8 mouse cellular contexts compared by ENCODE assay signal in the genomic region with DNA sequence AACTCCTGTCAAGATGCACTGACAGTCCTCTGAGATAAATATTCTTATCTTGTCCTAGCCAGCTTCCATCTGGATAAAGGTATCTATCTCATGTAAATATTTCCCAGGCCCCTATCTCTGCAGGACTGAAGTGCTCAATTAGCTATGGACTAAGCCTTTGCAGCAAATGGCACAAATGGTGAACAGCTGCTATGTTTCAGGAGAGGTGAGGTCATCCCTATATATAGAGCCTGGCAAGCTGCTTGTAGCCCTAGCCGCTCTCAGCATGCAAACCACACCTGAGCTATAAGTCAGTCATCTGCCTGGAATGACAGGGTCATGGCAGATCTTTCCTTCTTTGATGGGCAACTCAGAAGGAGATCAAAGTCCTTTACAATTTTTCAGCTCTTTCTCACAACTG.
A peak's percentile ranks its signal among the peaks of the same experiment; 100 is the strongest.
DNase-seq lines count a peak whose midpoint lies in the region; ATAC-seq lines count a peak whose summit lies in the region.

No protein-coding gene starts in this region.

- peak; percentile 88 for ATAC-seq in embryonic facial prominence, embryonic 14.5 days (ENCODE audit: low read depth)
- ATAC-seq in hindbrain, embryonic 13.5 days (ENCODE audit: low FRiP score): peak; percentile 77
- ATAC-seq in neural tube, embryonic 13.5 days (ENCODE audit: low read depth): peak; percentile 53; the same call in 1 of the 2 replicates
- no peak for ATAC-seq in kidney, embryonic 16.5 days (ENCODE audit: low FRiP score, low TSS enrichment)

- H3K27me3 ChIP-seq in embryonic facial prominence, embryonic 14.5 days (replicated peaks; ENCODE audit: control insufficient read depth, insufficient read depth, low read length): no peaks in the 10 kb centered on the region
- H3K27me3 ChIP-seq in hindbrain, embryonic 13.5 days: no peaks in the 10 kb centered on the region
- no peaks in the 10 kb centered on the region for H3K27me3 ChIP-seq in neural tube, embryonic 13.5 days
- H3K27me3 ChIP-seq in kidney, embryonic 16.5 days (ENCODE audit: insufficient read depth, low read length): no peaks in the 10 kb centered on the region

- H3K4me2 ChIP-seq in embryonic facial prominence, embryonic 14.5 days (ENCODE audit: low read depth, low read length): no peak overlapping the region
- no peak overlapping the region for H3K4me2 ChIP-seq in hindbrain, embryonic 13.5 days
- no peak overlapping the region for H3K4me2 ChIP-seq in neural tube, embryonic 13.5 days
- no peak overlapping the region for H3K4me2 ChIP-seq in kidney, embryonic 16.5 days (replicated peaks; ENCODE audit: low read depth, low read length)

- no peaks in the 10 kb centered on the region for H3K4me1 ChIP-seq in embryonic facial prominence, embryonic 14.5 days (ENCODE audit: control insufficient read depth, insufficient read depth, low read length)
- H3K4me1 ChIP-seq in hindbrain, embryonic 13.5 days (replicated peaks): no peaks in the 10 kb centered on the region; the same call in 1 of the 2 replicates
- H3K4me1 ChIP-seq in neural tube, embryonic 13.5 days (replicated peaks): no peaks in the 10 kb centered on the region
- H3K4me1 ChIP-seq in kidney, embryonic 16.5 days (ENCODE audit: insufficient read depth, low read length): no peaks in the 10 kb centered on the region

- no peak overlapping the region for H3K4me3 ChIP-seq in embryonic facial prominence, embryonic 14.5 days (ENCODE audit: low read depth, low read length)
- H3K4me3 ChIP-seq in hindbrain, embryonic 13.5 days: no peak overlapping the region
- no peak overlapping the region for H3K4me3 ChIP-seq in neural tube, embryonic 13.5 days
- H3K4me3 ChIP-seq in kidney, embryonic 16.5 days (ENCODE audit: low read length): no peak overlapping the region

- no peak overlapping the region for H3K9ac ChIP-seq in embryonic facial prominence, embryonic 14.5 days (ENCODE audit: low read depth, low read length)
- H3K9ac ChIP-seq in hindbrain, embryonic 13.5 days: no peak overlapping the region
- no peak overlapping the region for H3K9ac ChIP-seq in neural tube, embryonic 13.5 days
- H3K9ac ChIP-seq in kidney, embryonic 16.5 days (replicated peaks; ENCODE audit: low read length): no peak overlapping the region

- H3K36me3 ChIP-seq in embryonic facial prominence, embryonic 14.5 days (ENCODE audit: control insufficient read depth, insufficient read depth, low read length): no peaks in the 10 kb centered on the region
- H3K36me3 ChIP-seq in hindbrain, embryonic 13.5 days: no peaks in the 10 kb centered on the region
- no peaks in the 10 kb centered on the region for H3K36me3 ChIP-seq in neural tube, embryonic 13.5 days
- no peaks in the 10 kb centered on the region for H3K36me3 ChIP-seq in kidney, embryonic 16.5 days (ENCODE audit: insufficient read depth, low read length)

- H3K27ac ChIP-seq in embryonic facial prominence, embryonic 14.5 days (replicated peaks; ENCODE audit: low read depth, low read length): no peak overlapping the region
- no peak overlapping the region for H3K27ac ChIP-seq in hindbrain, embryonic 13.5 days
- no peak overlapping the region; the same call in 1 of the 2 replicates for H3K27ac ChIP-seq in neural tube, embryonic 13.5 days (replicated peaks)
- no peak overlapping the region for H3K27ac ChIP-seq in kidney, embryonic 16.5 days (ENCODE audit: low read length)

- WGBS in embryonic facial prominence, embryonic 14.5 days: 30% methylated on average over 1 of the region's 1 CpGs
- 57% methylated on average over 1 of the region's 1 CpGs for WGBS in hindbrain, embryonic 13.5 days
- 72% methylated on average over 1 of the region's 1 CpGs for WGBS in neural tube, embryonic 13.5 days
- WGBS in kidney, embryonic 16.5 days: 22% methylated on average over 1 of the region's 1 CpGs

- H3K9me3 ChIP-seq in embryonic facial prominence, embryonic 14.5 days (ENCODE audit: control insufficient read depth, low read length): no peaks in the 10 kb centered on the region
- no peaks in the 10 kb centered on the region for H3K9me3 ChIP-seq in hindbrain, embryonic 13.5 days
- 0 out of 2 replicates have a peak, but pooled peaks cover 4% of the 10 kb centered on the region for H3K9me3 ChIP-seq in neural tube, embryonic 13.5 days
- no peaks in the 10 kb centered on the region for H3K9me3 ChIP-seq in kidney, embryonic 16.5 days (ENCODE audit: low read length)

- peak; percentile 10 to 36 for DNase-seq in left cerebral cortex, adult 9 months (ENCODE audit: low spot score in 2 of 2)
- DNase-seq in left cerebral cortex, adult 11 months (ENCODE audit: low spot score): no peak
- peak; percentile 87 for DNase-seq in embryonic facial prominence, embryonic 14.5 days (ENCODE audit: low spot score)
- DNase-seq in urinary bladder, postnatal 14 days (ENCODE audit: low spot score): no peak
- no peak for DNase-seq in kidney, postnatal 25 days

Comparison
In these comparisons a context has a peak if more than half of its experiments do, and no peak if none do; other contexts are left out.
1. DNase-seq: peak in left cerebral cortex, adult 9 months (2 of 2) and embryonic facial prominence, embryonic 14.5 days (single experiment); none in left cerebral cortex, adult 11 months (single experiment), urinary bladder, postnatal 14 days (single experiment) and kidney, postnatal 25 days (0 of 2).